Comparison of ENCODE assay signal across 8 mouse cellular contexts in genomic region chr11:60878056-60878612, GRCm38 (mm10). TPM values are rescaled to one million over a fixed set of nuclear protein-coding genes. Genes with fewer than 3 reads are reported as not detected.
DNase-seq lines count a peak whose midpoint lies in the region; ATAC-seq and TF ChIP-seq lines count a peak whose summit lies in the region.

No protein-coding gene starts in this region.

- peak overlapping the region; percentile 74 for H3K4me3 ChIP-seq in bone marrow, adult 2 months (replicated peaks; ENCODE audit: control insufficient read depth, low read depth, low read length)
- H3K4me3 ChIP-seq in forebrain, embryonic 11.5 days (ENCODE audit: low read depth, low read length): peak overlapping the region; percentile 99
- H3K4me3 ChIP-seq in hindbrain, embryonic 12.5 days: peak overlapping the region; percentile 95
- peak overlapping the region; percentile 52 for H3K4me3 ChIP-seq in macrophage (ENCODE audit: inconsistent target)
- peak overlapping the region; percentile 97 for H3K4me3 ChIP-seq in stomach, postnatal 0 days (ENCODE audit: low read depth, low read length)

- DNase-seq in ovary, postnatal 10 days (ENCODE audit: low spot score): peak; percentile 25
- DNase-seq in ovary, postnatal 36 days (ENCODE audit: low spot score): no peak
- DNase-seq in forebrain, embryonic 11.5 days (ENCODE audit: low spot score): no peak
- peak; percentile 34 to 81 for DNase-seq in left cerebral cortex, postnatal 10 days (ENCODE audit: extremely low spot score in 1 of 2, low spot score in 2 of 2)
- DNase-seq in stomach, postnatal 0 days (ENCODE audit: low spot score): peak; percentile 72

- H3K4me1 ChIP-seq in bone marrow, adult 2 months (ENCODE audit: control insufficient read depth, insufficient read depth, low read length): no peaks in the 10 kb centered on the region; the same call in 1 of the 2 replicates
- peaks cover 10% of the 10 kb centered on the region; the same call in 1 of the 2 replicates for H3K4me1 ChIP-seq in forebrain, embryonic 11.5 days (replicated peaks; ENCODE audit: control insufficient read depth, insufficient read depth, low read length)
- peaks cover 44% of the 10 kb centered on the region for H3K4me1 ChIP-seq in hindbrain, embryonic 12.5 days
- H3K4me1 ChIP-seq in stomach, postnatal 0 days (replicated peaks; ENCODE audit: control insufficient read depth, insufficient read depth): peaks cover 4% of the 10 kb centered on the region

- H3K27me3 ChIP-seq in forebrain, embryonic 11.5 days (ENCODE audit: control insufficient read depth, insufficient read depth, low read length): no peaks in the 10 kb centered on the region
- no peaks in the 10 kb centered on the region for H3K27me3 ChIP-seq in hindbrain, embryonic 12.5 days
- no peaks in the 10 kb centered on the region for H3K27me3 ChIP-seq in stomach, postnatal 0 days (ENCODE audit: control insufficient read depth, insufficient read depth, low read length)

- peaks cover 53% of the 10 kb centered on the region for H3K79me2 ChIP-seq in macrophage (ENCODE audit: inconsistent target)

- H3K9me3 ChIP-seq in forebrain, embryonic 11.5 days (ENCODE audit: control insufficient read depth, low read length): no peaks in the 10 kb centered on the region
- no peaks in the 10 kb centered on the region for H3K9me3 ChIP-seq in hindbrain, embryonic 12.5 days (replicated peaks)
- H3K9me3 ChIP-seq in stomach, postnatal 0 days (ENCODE audit: control insufficient read depth, low read length): no peaks in the 10 kb centered on the region

- H3K9ac ChIP-seq in forebrain, embryonic 11.5 days (ENCODE audit: low read length): peak overlapping the region; percentile 92
- H3K9ac ChIP-seq in hindbrain, embryonic 12.5 days: peak overlapping the region; percentile 95
- H3K9ac ChIP-seq in stomach, postnatal 0 days (ENCODE audit: low read length): peak overlapping the region; percentile 93

- intact Hi-C loops in left cerebral cortex, postnatal 10 days (cut with DNase I): loop anchor here (5.0 kb wide), 2 partner anchors 46 to 101 kb away; partner anchors contain the start of genes Dhrs7b, Smcr8 and Top3a

- TF ChIP-seq EP300 in stomach, postnatal 0 days (optimal IDR thresholded peaks at IDR 0.05): no peak

- under 1% methylated on average over 52 of the region's 52 CpGs for WGBS in bone marrow, adult 2 months
- WGBS in forebrain, embryonic 11.5 days: under 1% methylated on average over 49 of the region's 52 CpGs
- WGBS in hindbrain, embryonic 12.5 days: under 1% methylated on average over 47 of the region's 52 CpGs
- WGBS in macrophage (ENCODE audit: missing documents): under 1% methylated on average over 26 of the region's 52 CpGs
- under 1% methylated on average over 44 of the region's 52 CpGs for WGBS in stomach, postnatal 0 days

- peak overlapping the region; percentile 87 for H3K27ac ChIP-seq in bone marrow, adult 2 months (ENCODE audit: control insufficient read depth, insufficient read depth, low read depth, low read length, poor library complexity)
- H3K27ac ChIP-seq in forebrain, embryonic 11.5 days (ENCODE audit: low read depth, low read length): peak overlapping the region; percentile 71
- H3K27ac ChIP-seq in hindbrain, embryonic 12.5 days: peak overlapping the region; percentile 95
- peak overlapping the region; percentile 15; the same call in 1 of the 2 replicates for H3K27ac ChIP-seq in macrophage
- peak overlapping the region; percentile 98 for H3K27ac ChIP-seq in stomach, postnatal 0 days (replicated peaks)

- peak; percentile 71 for ATAC-seq in forebrain, embryonic 11.5 days (replicated peaks; ENCODE audit: low FRiP score)
- ATAC-seq in hindbrain, embryonic 12.5 days (ENCODE audit: low FRiP score): peak; percentile 73
- peak; percentile 68 for ATAC-seq in stomach, postnatal 0 days (ENCODE audit: low FRiP score, low TSS enrichment)

- no peak for TF ChIP-seq POLR2A in bone marrow, adult 2 months (IDR thresholded peaks at IDR 0.05; ENCODE audit: borderline replicate concordance, control insufficient read depth, low read depth, low read length)

- no peak for TF ChIP-seq CTCF in bone marrow, adult 2 months (IDR thresholded peaks at IDR 0.05; ENCODE audit: control insufficient read depth, insufficient read depth, low read length)
- TF ChIP-seq CTCF in stomach, postnatal 0 days (IDR thresholded peaks at IDR 0.05; ENCODE audit: low read depth): peak; percentile 52

- H3K4me2 ChIP-seq in forebrain, embryonic 11.5 days (ENCODE audit: low read depth, low read length, severe bottlenecking): peak overlapping the region; percentile 65
- peak overlapping the region; percentile 77 for H3K4me2 ChIP-seq in hindbrain, embryonic 12.5 days (replicated peaks)
- peak overlapping the region; percentile 75 for H3K4me2 ChIP-seq in stomach, postnatal 0 days (replicated peaks; ENCODE audit: low read depth)

- no peaks in the 10 kb centered on the region for H3K36me3 ChIP-seq in forebrain, embryonic 11.5 days (ENCODE audit: control insufficient read depth, insufficient read depth, low read length)
- no peaks in the 10 kb centered on the region for H3K36me3 ChIP-seq in hindbrain, embryonic 12.5 days
- H3K36me3 ChIP-seq in macrophage (ENCODE audit: inconsistent target): no peaks in the 10 kb centered on the region
- H3K36me3 ChIP-seq in stomach, postnatal 0 days (ENCODE audit: control insufficient read depth, insufficient read depth, low read length): no peaks in the 10 kb centered on the region

RNA-seq across cellular contexts. Expression of gene Tmem11, which starts 0.9 kb away (rescaled TPM):
- polyA plus RNA-seq in bone marrow, adult 2 months (2011; ENCODE audit: insufficient read depth, insufficient read length, low replicate concordance, missing spikeins): 17.5 and 25.7 TPM in 2 replicates
- 59.8 and 70.9 TPM in 2 replicates for polyA plus RNA-seq in forebrain, embryonic 11.5 days (2014; fragmentation: Nextera tagmentation; extraction: Ambion mirVana)
- 41.5 and 46.5 TPM in 2 replicates for polyA plus RNA-seq in hindbrain, embryonic 12.5 days (2016; fragmentation: Nextera tagmentation; extraction: Ambion mirVana)
- total RNA-seq in left cerebral cortex, postnatal 10 days (2021): 10 to 100 TPM; 25.2 TPM
- 10 to 100 TPM in 11 of 26 experiments, 1 to 10 TPM in 15; 4.6 to 15.0 (median 9.0) TPM for total RNA-seq in macrophage (2018; cell fraction: chromatin; rRNA removed)
- 10 to 100 TPM; 14.3 to 34.9 (median 24.2) TPM for total RNA-seq in macrophage (2018; cell fraction: cytosol; rRNA removed)
- total RNA-seq in macrophage (2018; cell fraction: nucleus; rRNA removed): 10 to 100 TPM in 18 of 26 experiments, 1 to 10 TPM in 8; 6.1 to 25.8 (median 14.1) TPM
- polyA plus RNA-seq in macrophage (2018): 18.3 to 26.9 TPM (median 20.6 TPM) in 3 replicates
- 39.8 and 42.1 TPM in 2 replicates for polyA plus RNA-seq in stomach, postnatal 0 days (2015; fragmentation: Nextera tagmentation; extraction: Ambion mirVana)

RNA-seq across cellular contexts. Expression of gene Natd1, which starts 36.4 kb away (rescaled TPM):
- polyA plus RNA-seq in bone marrow, adult 2 months (2011; ENCODE audit: insufficient read depth, insufficient read length, low replicate concordance, missing spikeins): 6.6 and 9.1 TPM in 2 replicates
- polyA plus RNA-seq in forebrain, embryonic 11.5 days (2014; fragmentation: Nextera tagmentation; extraction: Ambion mirVana): 25.7 and 26.1 TPM in 2 replicates
- polyA plus RNA-seq in hindbrain, embryonic 12.5 days (2016; fragmentation: Nextera tagmentation; extraction: Ambion mirVana): 26.7 and 28.3 TPM in 2 replicates
- total RNA-seq in left cerebral cortex, postnatal 10 days (2021): 10 to 100 TPM; 12.4 to 13.7 TPM
- 10 to 100 TPM in 2 of 26 experiments, 1 to 10 TPM in 24; 1.0 to 17.6 (median 3.3) TPM for total RNA-seq in macrophage (2018; cell fraction: chromatin; rRNA removed)
- 10 to 100 TPM in 24 of 26 experiments, 1 to 10 TPM in 2; 6.6 to 37.9 (median 19.6) TPM for total RNA-seq in macrophage (2018; cell fraction: cytosol; rRNA removed)
- 10 to 100 TPM in 8 of 26 experiments, 1 to 10 TPM in 18; 1.4 to 24.3 (median 6.3) TPM for total RNA-seq in macrophage (2018; cell fraction: nucleus; rRNA removed)
- polyA plus RNA-seq in macrophage (2018): 10.5 to 34.7 TPM (median 31.3 TPM) in 3 replicates
- polyA plus RNA-seq in stomach, postnatal 0 days (2015; fragmentation: Nextera tagmentation; extraction: Ambion mirVana): 6.7 and 8.3 TPM in 2 replicates

RNA-seq across cellular contexts. Expression of gene Dhrs7b, which starts 47.7 kb away (rescaled TPM):
- 11.1 and 14.5 TPM in 2 replicates for polyA plus RNA-seq in bone marrow, adult 2 months (2011; ENCODE audit: insufficient read depth, insufficient read length, low replicate concordance, missing spikeins)
- 26.7 and 30.0 TPM in 2 replicates for polyA plus RNA-seq in forebrain, embryonic 11.5 days (2014; fragmentation: Nextera tagmentation; extraction: Ambion mirVana)
- 25.6 and 30.4 TPM in 2 replicates for polyA plus RNA-seq in hindbrain, embryonic 12.5 days (2016; fragmentation: Nextera tagmentation; extraction: Ambion mirVana)
- total RNA-seq in left cerebral cortex, postnatal 10 days (2021): 10 to 100 TPM; 29.1 to 29.7 TPM
- total RNA-seq in macrophage (2018; cell fraction: chromatin; rRNA removed): 10 to 100 TPM in 5 of 26 experiments, 1 to 10 TPM in 21; 1.1 to 13.4 (median 6.5) TPM
- total RNA-seq in macrophage (2018; cell fraction: cytosol; rRNA removed): 10 to 100 TPM; 10.9 to 21.8 (median 17.9) TPM
- total RNA-seq in macrophage (2018; cell fraction: nucleus; rRNA removed): 10 to 100 TPM in 16 of 26 experiments, 1 to 10 TPM in 10; 3.4 to 20.5 (median 11.3) TPM
- 13.5 to 24.5 TPM (median 13.5 TPM) in 3 replicates for polyA plus RNA-seq in macrophage (2018)
- 28.0 and 28.1 TPM in 2 replicates for polyA plus RNA-seq in stomach, postnatal 0 days (2015; fragmentation: Nextera tagmentation; extraction: Ambion mirVana)

RNA-seq across cellular contexts. Expression of gene Map2k3, which starts 53.7 kb away (rescaled TPM):
- polyA plus RNA-seq in bone marrow, adult 2 months (2011; ENCODE audit: insufficient read depth, insufficient read length, low replicate concordance, missing spikeins): 68.0 and 74.9 TPM in 2 replicates
- 47.3 and 51.0 TPM in 2 replicates for polyA plus RNA-seq in forebrain, embryonic 11.5 days (2014; fragmentation: Nextera tagmentation; extraction: Ambion mirVana)
- 49.9 and 51.0 TPM in 2 replicates for polyA plus RNA-seq in hindbrain, embryonic 12.5 days (2016; fragmentation: Nextera tagmentation; extraction: Ambion mirVana)
- total RNA-seq in left cerebral cortex, postnatal 10 days (2021): 10 to 100 TPM; 13.4 to 14.3 TPM
- total RNA-seq in macrophage (2018; cell fraction: chromatin; rRNA removed): 100 to 1,000 TPM in 12 of 26 experiments, 10 to 100 TPM in 14; 34.0 to 769 (median 90.4) TPM
- 100 to 1,000 TPM in 4 of 26 experiments, 10 to 100 TPM in 22; 21.9 to 176 (median 42.3) TPM for total RNA-seq in macrophage (2018; cell fraction: cytosol; rRNA removed)
- 100 to 1,000 TPM in 11 of 26 experiments, 10 to 100 TPM in 15; 27.6 to 346 (median 55.5) TPM for total RNA-seq in macrophage (2018; cell fraction: nucleus; rRNA removed)
- polyA plus RNA-seq in macrophage (2018): 27.6 to 67.9 TPM (median 38.6 TPM) in 3 replicates
- polyA plus RNA-seq in stomach, postnatal 0 days (2015; fragmentation: Nextera tagmentation; extraction: Ambion mirVana): 105 and 108 TPM in 2 replicates

Comparison
In these comparisons a context has a peak if more than half of its experiments do, and no peak if none do; other contexts are left out.
1. DNase-seq: peak in ovary, postnatal 10 days (single experiment), left cerebral cortex, postnatal 10 days (2 of 2) and stomach, postnatal 0 days (single experiment); none in ovary, postnatal 36 days (single experiment) and forebrain, embryonic 11.5 days (single experiment).
2. H3K27ac ChIP-seq: peak in every context shown above with its lines; median percentile 98 in stomach, postnatal 0 days; 95 in hindbrain, embryonic 12.5 days; 87 in bone marrow, adult 2 months; 71 in forebrain, embryonic 11.5 days; 15 in macrophage.
3. Peak in every context shown above with its lines, with median percentiles within 50 percentile points of each other: H3K4me3 ChIP-seq, ATAC-seq, H3K4me2 ChIP-seq and H3K9ac ChIP-seq.